Mouse (Mus musculus) urinary bladder, postnatal 10 days (tissue): ENCODE results near the gene Sost.

Experiments used
- DNase-seq: peaks from one replicate; pipeline ENCODE4 v3.0.0; 2022; ENCODE audit warnings: low spot score

Sost gene

DNA sequence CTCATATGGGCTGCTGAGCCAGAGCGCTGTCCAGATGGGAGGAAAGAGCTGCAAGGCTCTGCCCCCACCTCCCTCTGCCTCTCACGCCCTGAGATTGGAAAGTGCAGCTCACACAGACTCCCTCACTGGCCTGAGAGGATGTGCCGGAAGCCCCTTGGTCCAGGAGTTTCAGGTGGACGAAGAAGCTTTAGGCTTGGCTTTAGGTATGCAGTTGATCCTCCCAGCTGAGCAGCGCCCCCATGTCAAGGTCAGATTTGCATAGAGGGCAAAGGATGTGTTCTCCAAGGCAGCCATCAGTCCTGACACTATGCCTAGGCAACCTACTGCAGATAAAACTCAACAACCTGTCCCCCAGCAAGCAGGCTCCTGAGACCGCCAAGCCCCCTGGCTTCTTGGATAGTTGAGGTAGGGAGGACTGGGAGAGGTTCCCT, 16.2 kb upstream of the Sost start:
- no peak for DNase-seq

GRCm38 (mm10) chr11:101981850-101982249, 15.0 kb upstream of the Sost start:
- no peak for DNase-seq

GRCm38 (mm10) chr11:101980603-101981157, 13.9 kb upstream of the Sost start:
- DNase-seq: no peak

GRCm38 (mm10) chr11:101979140-101979539, 12.3 kb upstream of the Sost start:
- no peak for DNase-seq

GRCm38 (mm10) chr11:101976949-101977348, 10.1 kb upstream of the Sost start:
- no peak for DNase-seq

GRCm38 (mm10) chr11:101974923-101975322, 8.1 kb upstream of the Sost start:
- DNase-seq: no peak

GRCm38 (mm10) chr11:101974181-101974580, 7.4 kb upstream of the Sost start:
- DNase-seq: no peak

DNA sequence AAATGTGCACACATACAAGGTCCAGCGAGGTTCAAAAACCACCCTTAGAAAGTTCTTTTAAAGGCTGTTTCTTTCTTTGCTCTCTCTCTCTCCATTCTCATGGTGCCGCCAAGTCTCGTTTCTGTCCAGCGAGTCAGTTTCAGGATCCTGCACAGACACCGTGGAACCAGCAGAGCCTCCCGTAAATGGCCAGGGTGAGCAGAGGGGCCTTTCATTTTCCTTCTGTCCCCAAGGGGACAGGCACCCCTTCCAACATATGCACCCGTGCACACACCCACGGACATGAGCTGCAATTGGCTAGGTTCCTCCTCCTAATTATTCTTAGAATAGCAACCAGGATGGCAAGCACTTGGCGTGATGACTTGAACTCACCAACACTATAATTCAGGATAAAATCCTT, 6.7 kb upstream of the Sost start:
- DNase-seq: no peak

DNA sequence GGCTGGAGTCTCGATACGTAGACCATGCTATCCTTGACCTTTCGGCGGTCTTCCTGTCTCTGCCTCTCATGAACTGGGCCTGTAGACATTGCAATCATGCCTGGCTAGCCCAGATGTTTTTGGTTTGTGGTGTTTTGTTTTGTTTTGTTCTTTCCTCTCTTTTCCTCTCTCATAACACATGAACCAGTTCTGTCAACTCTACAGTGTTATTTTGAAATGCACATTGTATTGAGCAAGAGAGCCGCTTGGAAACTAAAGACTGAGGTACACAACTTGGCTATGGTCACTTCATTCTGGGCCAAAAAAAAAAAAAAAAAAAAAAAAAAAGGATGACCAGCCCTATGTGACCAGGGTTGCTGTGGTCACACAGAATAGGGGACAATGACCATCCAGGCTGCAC, 5.8 kb upstream of the Sost start:
- no peak for DNase-seq

GRCm38 (mm10) chr11:101972097-101972496, 5.3 kb upstream of the Sost start:
- no peak for DNase-seq

DNA sequence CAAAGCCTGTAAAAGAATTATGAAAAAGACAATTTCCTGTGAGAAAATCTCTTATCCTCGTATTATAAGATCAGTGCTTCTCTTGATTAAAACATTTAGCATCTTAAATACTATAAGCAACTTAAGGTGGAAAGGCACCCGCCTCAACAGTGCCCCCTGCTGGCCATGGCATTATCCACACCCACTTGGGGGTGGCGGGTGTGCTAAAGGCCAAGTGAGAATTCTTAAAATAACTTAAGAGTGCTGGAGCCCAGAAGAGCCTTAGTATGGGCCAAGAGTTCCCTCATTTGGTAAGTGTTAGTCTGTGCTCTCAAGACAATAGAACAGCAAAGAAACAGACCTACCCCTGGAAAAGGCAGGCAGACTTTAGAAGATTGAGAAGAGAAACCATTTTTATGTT, 4.6 kb upstream of the Sost start:
- no peak for DNase-seq

DNA sequence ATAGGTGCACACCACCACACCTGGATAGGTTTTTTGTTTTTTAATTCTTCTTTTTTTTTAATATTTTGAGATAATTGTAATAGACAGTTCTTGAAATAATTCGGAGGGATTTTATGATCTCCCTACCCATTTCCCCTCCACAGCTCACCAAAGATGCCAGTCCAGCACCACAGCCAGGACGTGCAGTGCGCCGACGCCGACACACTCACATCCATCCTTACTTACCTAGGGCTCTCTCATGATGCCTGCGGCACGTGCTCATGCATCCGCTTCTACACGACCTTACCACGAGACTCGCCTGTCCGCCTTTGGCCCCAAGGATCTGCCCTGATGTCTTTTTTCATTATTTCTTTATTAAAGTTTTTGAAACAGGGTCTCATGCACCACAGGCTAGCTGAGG, 3.0 kb upstream of the Sost start:
- no peak for DNase-seq

GRCm38 (mm10) chr11:101968791-101969190, 2.0 kb upstream of the Sost start:
- peak; percentile 32 for DNase-seq

- no peak for DNase-seq
These were observed 1.5 kb upstream of the Sost start for GRCm38 (mm10) chr11:101968311-101968710.

- no peak for DNase-seq
These were observed 1.3 kb downstream of the Sost start for GRCm38 (mm10) chr11:101965553-101965952.

- DNase-seq: no peak
These were observed 2.2 kb downstream of the Sost start for GRCm38 (mm10) chr11:101964647-101965046.

DNA sequence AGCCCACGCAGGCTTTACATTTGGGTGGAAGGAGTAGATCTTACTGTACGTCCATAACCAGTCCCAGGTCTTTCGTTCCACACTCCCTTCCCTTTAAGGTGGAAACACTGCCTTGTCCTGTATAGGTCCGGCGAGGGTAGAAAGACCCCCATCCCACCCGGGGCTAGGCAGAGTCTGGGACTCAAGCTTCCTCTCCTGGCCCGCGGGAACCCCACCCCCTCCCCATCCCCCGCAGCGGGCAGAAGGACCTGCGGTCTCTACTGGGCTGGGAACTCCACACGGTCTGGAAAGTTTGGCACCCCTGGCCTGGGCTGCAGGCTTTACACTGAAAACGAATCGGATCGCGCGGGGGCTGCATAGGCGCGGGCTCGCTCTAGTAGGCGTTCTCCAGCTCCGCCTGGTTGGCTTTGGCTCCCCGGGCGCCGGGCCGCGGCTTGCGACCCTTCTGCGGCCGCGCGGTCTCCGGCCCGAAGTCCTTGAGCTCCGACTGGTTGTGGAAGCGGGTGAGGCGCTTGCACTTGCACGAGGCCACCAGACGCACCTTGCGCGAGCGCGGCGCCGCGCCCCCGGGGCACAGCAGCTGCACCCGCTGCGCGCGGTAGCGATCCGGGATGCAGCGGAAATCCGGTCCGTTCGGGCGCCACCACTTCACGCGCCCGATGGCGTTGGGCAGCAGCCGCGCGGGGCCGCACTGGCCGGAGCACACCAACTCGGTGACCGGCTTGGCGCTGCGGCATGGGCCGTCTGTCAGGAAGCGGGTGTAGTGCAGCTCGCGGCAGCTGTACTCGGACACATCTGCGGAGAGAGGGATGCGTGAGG, 3.1 kb downstream of the Sost start:
- no peak for DNase-seq

DNA sequence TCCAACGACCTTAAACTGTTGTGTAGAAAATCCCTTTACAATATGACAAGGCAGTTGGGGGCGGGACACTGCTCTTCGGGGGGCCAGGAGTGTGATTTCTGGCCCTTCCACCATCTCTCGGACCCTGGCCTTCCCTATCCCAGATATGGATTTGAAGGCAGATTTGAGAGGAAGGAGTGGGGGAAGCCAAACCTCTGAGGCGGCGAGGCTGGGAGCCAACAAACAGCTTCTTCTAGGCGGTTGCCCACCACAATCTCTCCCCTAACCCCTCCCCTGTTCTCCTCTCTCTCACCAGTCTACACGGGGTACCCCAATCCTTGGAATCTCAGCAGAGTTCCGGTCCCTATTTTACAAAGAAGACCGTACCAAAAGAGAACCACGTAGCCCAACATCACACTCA, 3.8 kb downstream of the Sost start:
- DNase-seq: no peak

DNA sequence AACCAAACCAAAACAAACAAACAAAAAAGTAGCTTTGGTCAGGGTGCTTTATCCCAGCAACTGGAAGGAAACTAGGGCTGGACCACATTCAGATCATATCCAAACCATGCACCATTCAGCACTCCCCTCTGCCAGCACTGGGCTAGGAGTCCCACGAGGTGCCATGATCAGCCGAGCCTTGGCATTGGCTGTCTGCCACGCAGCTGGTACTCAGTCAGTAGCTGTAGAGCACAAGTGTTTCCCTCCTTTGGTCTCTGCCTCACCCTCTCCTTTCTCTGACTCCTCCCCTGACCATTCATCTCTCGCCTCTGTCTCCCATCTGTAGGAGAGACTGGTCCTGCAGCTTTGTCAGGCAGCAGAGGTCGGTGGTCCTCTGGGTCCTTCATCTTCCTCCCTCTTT, 9.3 kb downstream of the Sost start:
- no peak for DNase-seq

DNA sequence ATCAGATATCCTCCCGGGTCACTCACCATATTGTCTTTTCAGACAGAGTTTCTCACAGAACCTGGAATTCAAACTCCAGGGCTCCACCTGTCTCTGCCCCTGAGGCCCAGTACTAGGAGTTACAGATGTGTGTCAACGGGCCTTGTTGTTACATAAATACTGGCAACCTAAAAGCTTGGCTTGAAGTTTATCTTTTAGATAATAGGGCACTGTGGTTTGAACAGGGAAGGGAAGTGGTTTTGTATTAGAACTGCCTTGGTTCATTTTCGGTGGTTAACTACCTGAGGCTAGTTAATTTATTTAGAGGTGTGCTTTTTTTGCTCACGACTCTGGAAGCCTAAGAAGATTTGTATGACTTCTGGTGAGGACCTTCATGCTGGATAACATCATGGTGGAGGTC, 13.4 kb downstream of the Sost start:
- no peak for DNase-seq

GRCm38 (mm10) chr11:101952541-101953341, 14.1 kb downstream of the Sost start:
- DNase-seq: no peak

DNA sequence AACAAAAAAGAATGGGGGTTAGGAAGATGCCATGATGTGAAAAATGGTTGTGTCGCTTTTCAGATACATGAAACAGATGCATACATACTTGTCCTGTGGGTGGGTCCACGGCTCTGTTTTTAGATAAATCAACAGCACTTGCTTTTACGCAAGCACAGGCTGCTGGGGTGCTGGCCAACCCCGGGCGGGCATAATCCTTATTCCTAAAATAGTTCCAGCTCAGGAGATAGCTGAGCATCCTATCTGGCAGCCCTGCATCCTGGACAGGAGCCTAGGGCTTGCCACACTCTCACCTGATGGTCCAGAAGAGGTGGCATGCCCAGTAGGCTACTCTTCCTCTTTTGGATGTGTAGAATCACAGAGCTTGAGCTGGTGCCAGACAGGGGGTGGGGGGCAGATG, 16.8 kb downstream of the Sost start:
- DNase-seq: no peak

DNA sequence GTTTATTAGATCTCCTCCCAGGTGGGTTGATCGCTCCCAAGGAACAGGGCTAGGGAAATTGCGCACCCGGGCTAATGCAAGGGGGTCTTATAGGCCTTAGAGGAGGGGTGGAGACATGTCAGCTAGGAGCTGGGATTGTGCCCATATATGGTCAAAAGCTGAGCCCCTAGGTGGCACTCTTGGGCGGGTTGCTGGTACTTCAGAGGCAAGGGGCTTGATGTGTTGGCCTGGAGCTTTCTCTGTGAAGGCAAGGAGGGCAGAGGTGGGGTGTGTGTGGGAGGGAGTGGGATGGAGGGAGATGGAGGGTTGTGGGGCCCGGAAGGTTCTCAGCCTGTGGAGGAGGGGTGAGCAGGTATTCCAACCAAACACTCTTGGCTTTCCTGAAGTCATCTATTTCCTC, 20.3 kb downstream of the Sost start:
- DNase-seq: no peak
